Mouse (Mus musculus) natural killer cell, adult 2 months (primary cell): ENCODE results near the gene Fastk.

Experiments
- DNase-seq, 2 experiments: peaks; one replicate each; pipeline ENCODE4 v3.0.0; 2022; ENCODE audit warnings: low spot score in 2 of 2

Fastk gene

GRCm38 (mm10) chr5:24444746-24445427 lies at the start of gene Fastk:
Fastk (minus strand) TSS chr5:24445287.
- DNase-seq, result peak; percentile 87 to 88

GRCm38 (mm10) chr5:24492546-24493285 lies 47.6 kb upstream of the Fastk start:
- no peak for DNase-seq

GRCm38 (mm10) chr5:24490413-24490920 lies 45.4 kb upstream of the Fastk start:
- DNase-seq, result no peak

GRCm38 (mm10) chr5:24486738-24487137 lies 41.7 kb upstream of the Fastk start:
- DNase-seq, result no peak

GRCm38 (mm10) chr5:24486097-24486496 lies 41.0 kb upstream of the Fastk start:
- DNase-seq, result peak; percentile 41 to 64

- no peak for DNase-seq
Observed at GRCm38 (mm10) chr5:24484963-24485362, 39.9 kb upstream of the Fastk start.

GRCm38 (mm10) chr5:24483326-24483725 lies 38.2 kb upstream of the Fastk start:
- DNase-seq, result peak; percentile 13 to 29

- no peak for DNase-seq
Observed at GRCm38 (mm10) chr5:24482247-24483079, 37.4 kb upstream of the Fastk start.

- DNase-seq, result no peak
Observed at GRCm38 (mm10) chr5:24481647-24482046, 36.6 kb upstream of the Fastk start.

GRCm38 (mm10) chr5:24477909-24478308 lies 32.8 kb upstream of the Fastk start:
- DNase-seq, result no peak

GRCm38 (mm10) chr5:24475476-24476241 lies 30.6 kb upstream of the Fastk start:
- DNase-seq, result no peak

GRCm38 (mm10) chr5:24474723-24475261 lies 29.7 kb upstream of the Fastk start:
- DNase-seq, result no peak

GRCm38 (mm10) chr5:24474025-24474722 lies 29.1 kb upstream of the Fastk start:
- DNase-seq, result no peak

- DNase-seq, result no peak
Observed at GRCm38 (mm10) chr5:24472884-24473619, 28.0 kb upstream of the Fastk start.

GRCm38 (mm10) chr5:24470600-24470999 lies 25.5 kb upstream of the Fastk start:
- peak; percentile 52 to 73 for DNase-seq

- no peak for DNase-seq
Observed at GRCm38 (mm10) chr5:24466762-24467161, 21.7 kb upstream of the Fastk start.

GRCm38 (mm10) chr5:24455613-24456012 lies 10.5 kb upstream of the Fastk start:
- DNase-seq, result no peak

GRCm38 (mm10) chr5:24455076-24455475 lies 10.0 kb upstream of the Fastk start:
- DNase-seq, result no peak

GRCm38 (mm10) chr5:24453985-24454303 lies 8.9 kb upstream of the Fastk start:
- no peak for DNase-seq
